Mouse (Mus musculus) 416B (cell line): ENCODE results near the gene Gm8871.
"Not testable (repeated sequence)": the region's sequence is repeated elsewhere in the genome, so short reads cannot be mapped to it uniquely, and the experiment has no call there.

ENCODE experiments used
- DNase-seq: peaks from one replicate; pipeline ENCODE4 v3.0.0; 2011; ENCODE audit warnings: low read depth

Gene Gm8871

DNA sequence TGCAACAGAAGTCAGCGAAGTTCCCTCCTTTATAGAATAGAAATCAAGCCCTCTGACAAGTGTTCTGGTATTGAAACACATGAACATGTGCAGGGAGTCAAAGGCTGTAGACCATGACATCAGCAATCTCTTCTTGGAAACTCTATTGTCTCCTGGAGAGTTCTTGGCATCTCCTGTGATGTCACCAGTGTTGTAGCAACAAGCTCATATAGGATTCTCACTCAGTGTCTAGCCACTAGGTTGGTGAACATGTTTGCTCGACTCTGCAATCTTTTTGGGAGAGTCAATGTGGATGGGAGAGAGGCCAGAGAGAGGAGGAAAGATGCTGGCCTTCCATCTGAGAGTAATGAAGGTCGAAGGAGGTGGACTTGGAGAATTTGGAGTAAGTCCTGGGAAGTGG lies at the start of gene Gm8871, which contains the start of gene Gm8857:
Gene Gm8871, plus strand, starts transcription at position 301 of the 400 bp plus-strand sequence.
Gene Gm8857, plus strand, starts transcription at position 303 of the 400 bp plus-strand sequence.
- not testable (repeated sequence) for DNase-seq

- DNase-seq, result not testable (repeated sequence)
Observed at GRCm38 (mm10) chr5:10953512-10953911, 5.9 kb downstream of the Gm8871 start.

DNA sequence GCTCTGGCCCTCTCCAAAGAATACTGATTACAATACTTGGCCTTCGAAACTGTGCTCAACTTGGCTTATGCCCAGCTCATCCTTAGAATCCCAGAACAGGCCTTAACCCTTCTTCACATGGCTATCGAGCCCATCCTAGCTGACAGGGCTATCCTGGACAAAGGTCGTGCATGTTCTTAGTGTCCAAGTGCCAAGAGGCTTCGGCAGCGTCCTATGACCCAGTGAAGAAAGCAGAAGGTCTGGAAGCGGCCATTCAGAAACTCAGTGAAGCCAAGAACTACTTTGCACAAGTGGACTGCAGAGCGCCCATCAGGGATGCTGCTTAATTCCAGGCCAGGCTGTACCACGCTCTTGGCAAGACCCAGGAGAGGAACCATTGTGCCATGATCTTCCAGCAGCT lies 10.5 kb downstream of the Gm8871 start:
- DNase-seq, result not testable (repeated sequence)
